Mouse (Mus musculus) embryonic facial prominence, embryonic 10.5 days (tissue): Measurements from ENCODE around the gene Gdf11. TPM values are rescaled to one million over a fixed set of nuclear protein-coding genes. Genes with fewer than 3 reads are reported as not detected.
A peak's percentile ranks its signal among the peaks of the same experiment; 100 is the strongest.

Source experiments
- DNase-seq: peaks from one replicate; pipeline ENCODE4 v3.0.0-alpha.2; 2017; ENCODE audit warnings: low spot score
- H3K27ac ChIP-seq: fragments of 300-500 bp; sonication (generic); replicated peaks from 2 replicates; pipeline ENCODE4 v1.5.1; 2016; ENCODE audit warnings: mild to moderate bottlenecking
- H3K27me3 ChIP-seq: fragments of 300-500 bp; sonication (generic); replicated peaks from 2 replicates; pipeline ENCODE4 v1.6.1; 2016; ENCODE audit warnings: low read depth, mild to moderate bottlenecking; ENCODE audit not compliant: poor library complexity, severe bottlenecking
- H3K36me3 ChIP-seq: fragments of 300-500 bp; sonication (generic); replicated peaks from 2 replicates; pipeline ENCODE4 v1.6.1; 2016; ENCODE audit warnings: mild to moderate bottlenecking, moderate library complexity
- H3K4me1 ChIP-seq: fragments of 300-500 bp; sonication (generic); 2 replicates; pipeline ENCODE4 v1.6.1; 2016
- H3K4me3 ChIP-seq: fragments of 300-500 bp; sonication (generic); 2 replicates; pipeline ENCODE4 v1.5.1; 2016; ENCODE audit warnings: mild to moderate bottlenecking, moderate library complexity
- H3K9me3 ChIP-seq: fragments of 300-500 bp; sonication (generic); 2 replicates; pipeline ENCODE4 v1.6.1; 2016; ENCODE audit warnings: mild to moderate bottlenecking
- WGBS: fragments of 180-500 bp; shearing (Covaris S2); methylation state at CpG from one replicate; pipeline ENCODE4 v1.1.7; 2016; 5-methylcytosine and 5-hydroxymethylcytosine counted together
- polyA plus RNA-seq: library from polyadenylated mRNA; unstranded; fragments of >200 nt; fragmentation: Nextera tagmentation; extraction: Ambion mirVana; gene quantifications from 2 replicates; pipeline ENCODE4 v1.2.1, GENCODE M21; 2016

Gene Gdf11
- polyA plus RNA-seq, 1 experiment from 2014 or later, result 11.8 TPM

DNA sequence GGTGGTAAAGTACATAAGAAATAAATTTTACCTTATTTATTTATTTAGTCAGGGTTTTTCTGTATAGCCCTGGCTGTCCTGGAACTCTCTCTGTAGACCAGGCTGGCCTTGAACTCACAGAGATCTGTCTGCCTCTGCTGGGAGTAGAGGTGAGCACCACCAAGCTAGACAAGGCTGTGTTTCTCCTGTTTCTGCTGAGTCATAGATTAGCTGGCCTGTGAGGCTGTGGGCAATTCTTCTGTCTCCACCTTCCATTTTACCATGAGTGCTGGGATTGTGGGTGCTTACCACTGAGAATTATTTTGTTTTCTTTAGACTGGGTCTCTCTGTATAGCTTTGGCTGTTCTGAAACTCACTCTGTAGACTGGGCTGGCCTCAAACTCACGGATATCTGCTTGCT lies 9.9 kb upstream of the Gdf11 start:
- DNase-seq, result no peak
- Histone ChIP-seq H3K4me3 (no peak overlapping the region), H3K27me3 (peaks cover 16% of the 10 kb centered on the region), H3K36me3 (no peaks in the 10 kb centered on the region), H3K27ac (no peak overlapping the region), H3K4me1 (peaks cover 14% of the 10 kb centered on the region), H3K9me3 (no peaks in the 10 kb centered on the region)
- WGBS, result 76% methylated on average over 1 of the region's 1 CpGs

DNA sequence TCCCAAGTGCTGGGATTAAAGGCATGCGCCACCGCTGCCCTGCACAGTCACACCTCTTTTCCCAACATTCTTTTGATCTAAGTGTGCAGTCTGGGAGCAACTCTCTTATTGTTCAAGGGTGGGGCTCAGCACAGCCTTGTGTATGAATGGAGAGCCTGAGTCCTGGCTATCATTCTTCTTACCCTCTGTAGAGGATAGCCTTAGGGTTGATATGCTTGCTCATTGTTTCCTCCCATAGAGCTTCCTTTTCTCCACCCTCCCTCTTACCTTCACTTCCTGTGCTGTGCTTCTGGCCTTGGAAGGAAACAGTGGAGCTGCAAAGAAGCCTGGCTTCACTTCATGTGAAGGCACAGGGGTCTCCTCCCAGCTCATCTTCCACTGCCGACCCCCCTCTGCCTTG lies 9.2 kb upstream of the Gdf11 start, which contains the start of gene Cd63:
Cd63 (plus strand) TSS at position 292 of the 400 bp plus-strand sequence.
- Histone ChIP-seq H3K27ac (no peak within 1 kb of the TSS), H3K9me3 (no peaks in the 10 kb centered on the region), H3K4me3 (no peak within 1 kb of the TSS), H3K4me1 (peaks cover 21% of the 10 kb centered on the region), H3K36me3 (no peaks in the 10 kb centered on the region), H3K27me3 (peaks cover 23% of the 10 kb centered on the region)
- WGBS, result 86% methylated on average over 3 of the region's 3 CpGs
- no peak for DNase-seq

DNA sequence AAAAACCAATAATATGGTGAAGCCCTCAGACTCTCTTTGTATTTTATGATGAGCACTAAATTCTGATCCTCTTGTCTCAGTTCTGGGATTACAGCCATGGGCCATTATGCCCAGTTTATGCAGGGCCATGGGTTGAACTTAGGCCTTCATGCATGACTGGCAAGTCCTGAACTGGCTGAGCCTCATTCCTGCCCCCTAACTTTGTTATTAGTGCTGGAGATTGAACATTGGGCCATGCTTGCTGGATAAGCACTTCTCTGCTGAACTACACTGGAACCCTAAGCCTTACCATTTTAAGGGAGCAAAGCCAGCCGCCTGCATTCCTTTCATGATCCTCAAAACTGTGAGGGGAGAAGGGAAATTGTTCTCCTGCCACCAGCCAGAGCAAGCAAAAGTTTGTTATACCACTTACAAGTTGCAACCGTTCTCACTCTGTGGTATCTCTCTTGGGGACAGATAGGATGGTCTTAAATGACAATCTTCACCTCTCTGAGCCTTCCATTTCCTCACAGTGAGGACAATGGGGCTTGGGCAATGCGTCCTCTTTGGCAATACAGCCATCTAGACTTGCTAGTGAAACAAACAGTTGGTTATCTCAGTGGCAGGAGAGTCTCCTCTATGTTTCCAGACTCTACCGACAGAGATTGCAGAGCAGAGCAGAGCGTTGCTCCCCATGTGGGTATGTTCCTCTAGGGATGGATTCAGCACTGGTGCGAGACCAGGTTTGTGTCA lies 8.4 kb upstream of the Gdf11 start:
- no peak for DNase-seq
- 82% methylated on average over 6 of the region's 6 CpGs for WGBS

DNA sequence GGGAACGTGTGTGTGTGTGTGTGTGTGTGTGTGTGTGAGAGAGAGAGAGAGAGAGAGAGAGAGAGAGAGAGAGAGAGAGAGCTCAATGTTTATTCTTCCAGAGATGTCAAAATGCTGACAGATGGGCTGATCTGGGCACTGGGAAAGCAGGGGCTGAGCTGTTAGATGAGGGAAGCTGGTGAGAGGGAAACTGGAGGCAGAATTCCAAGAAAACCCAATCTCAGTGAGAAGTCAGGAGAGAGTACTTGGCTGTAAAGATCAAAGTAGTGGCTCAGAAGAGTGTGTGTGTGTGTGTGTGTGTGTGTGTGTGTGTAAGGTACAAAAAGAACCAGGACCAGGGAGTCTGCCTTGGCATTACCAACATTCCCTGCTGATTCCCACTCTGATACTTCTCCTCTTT lies 6.0 kb upstream of the Gdf11 start:
- Histone ChIP-seq H3K27ac (no peak overlapping the region), H3K4me1 (peaks cover 30% of the 10 kb centered on the region), H3K36me3 (no peaks in the 10 kb centered on the region), H3K4me3 (no peak overlapping the region), H3K27me3 (peaks cover 50% of the 10 kb centered on the region), H3K9me3 (no peaks in the 10 kb centered on the region)
- no peak for DNase-seq
- WGBS, result 28% methylated on average over 1 of the region's 1 CpGs

More for the DNA sequence above, 8.4 kb upstream of the Gdf11 start:
- Histone ChIP-seq H3K9me3 (no peaks in the 10 kb centered on the region), H3K4me1 (peaks cover 24% of the 10 kb centered on the region), H3K27me3 (peaks cover 27% of the 10 kb centered on the region), H3K36me3 (no peaks in the 10 kb centered on the region), H3K4me3 (no peak overlapping the region), H3K27ac (no peak overlapping the region)

DNA sequence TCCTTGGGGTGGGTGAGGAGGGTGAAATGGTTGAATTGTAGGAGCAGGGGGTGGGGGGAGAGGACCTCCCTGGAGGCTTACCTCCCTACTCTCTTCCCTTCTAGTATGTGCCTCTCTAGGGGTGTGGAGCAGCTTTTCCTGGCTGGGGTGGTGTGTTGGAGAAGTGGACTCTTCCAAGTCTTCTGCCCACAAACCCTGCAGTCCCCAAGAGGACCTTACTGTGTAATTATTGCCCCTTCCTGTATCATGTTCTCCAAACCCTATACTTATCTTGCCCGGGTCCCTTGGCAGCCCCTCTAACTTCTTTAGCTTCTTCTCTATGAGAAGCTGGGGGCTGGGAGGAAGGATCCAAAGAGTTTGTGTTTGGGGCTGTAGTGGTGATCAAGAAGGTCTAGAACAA lies 5.3 kb upstream of the Gdf11 start:
- Histone ChIP-seq H3K36me3 (no peaks in the 10 kb centered on the region), H3K9me3 (no peaks in the 10 kb centered on the region), H3K27ac (no peak overlapping the region), H3K27me3 (peaks cover 50% of the 10 kb centered on the region), H3K4me3 (0 out of 2 replicates have a peak overlapping the region, but pooled peaks have one; percentile 31), H3K4me1 (peaks cover 35% of the 10 kb centered on the region)
- 29% methylated on average over 1 of the region's 1 CpGs for WGBS
- DNase-seq, result no peak

DNA sequence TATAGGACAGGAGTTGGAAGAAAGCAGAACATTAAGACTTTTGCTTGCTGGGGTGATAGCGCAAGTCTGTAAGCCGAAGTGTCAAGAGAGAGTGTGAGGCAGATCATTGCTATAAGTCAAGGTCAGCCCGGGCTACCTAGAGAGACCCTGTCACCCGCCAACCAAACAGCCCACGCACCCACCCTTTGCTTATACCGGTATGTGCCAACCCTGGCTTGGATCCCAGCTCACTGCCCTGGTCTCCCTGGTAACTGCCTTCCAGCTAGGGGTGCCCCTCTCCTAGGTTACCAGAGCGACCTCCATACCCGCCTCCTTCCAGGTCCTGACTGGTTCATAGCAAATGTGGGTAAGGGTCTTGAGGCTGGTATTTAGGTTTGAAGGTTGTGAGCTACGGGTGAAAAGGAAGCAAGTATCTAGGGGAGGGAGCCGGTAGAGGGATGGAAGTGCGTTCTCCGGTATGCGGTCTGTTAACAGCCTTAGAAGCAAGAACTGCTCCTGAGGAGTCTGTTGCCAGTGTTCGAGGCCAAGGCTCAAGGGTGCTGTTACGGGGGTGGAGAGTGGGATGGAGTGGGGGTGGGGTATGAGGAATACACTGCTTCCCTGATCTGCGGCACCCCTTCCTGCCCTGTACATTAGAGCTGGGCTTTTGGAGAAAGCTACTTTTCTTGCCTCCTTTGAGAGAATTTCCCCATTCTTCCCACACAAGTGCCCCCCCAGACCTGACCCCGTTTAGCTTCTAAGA lies 4.6 kb upstream of the Gdf11 start:
- H3K27ac ChIP-seq, result no peak overlapping the region
- DNase-seq, result peak; percentile 30
- WGBS, result 4% methylated on average over 17 of the region's 17 CpGs
- H3K9me3 ChIP-seq, result no peaks in the 10 kb centered on the region
- H3K36me3 ChIP-seq, result no peaks in the 10 kb centered on the region
- peaks cover 35% of the 10 kb centered on the region for H3K4me1 ChIP-seq
- H3K27me3 ChIP-seq, result peaks cover 50% of the 10 kb centered on the region
- peak overlapping the region; percentile 31 for H3K4me3 ChIP-seq

DNA sequence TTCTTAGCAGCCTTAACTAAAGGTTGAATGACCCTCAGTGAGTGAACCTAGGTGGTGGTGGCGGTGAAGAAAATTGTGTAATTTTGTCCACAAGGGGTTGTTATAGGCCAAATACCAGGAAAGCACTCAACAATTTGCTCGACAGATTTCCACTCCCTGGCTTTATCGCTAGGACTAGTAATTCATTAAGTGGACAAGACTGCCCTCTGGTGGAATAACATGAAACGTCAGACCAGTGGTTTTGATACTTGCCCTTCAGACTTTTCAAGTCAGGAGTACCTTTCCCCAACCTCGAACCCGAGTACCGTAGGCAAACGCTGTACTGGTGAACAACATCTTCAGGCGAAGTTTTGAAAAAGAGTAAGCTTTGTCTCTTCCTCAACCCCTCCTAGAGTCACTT lies 3.9 kb upstream of the Gdf11 start:
- under 1% methylated on average over 9 of the region's 9 CpGs for WGBS
- peaks cover 50% of the 10 kb centered on the region for H3K27me3 ChIP-seq
- peak overlapping the region; percentile 31 for H3K4me3 ChIP-seq
- DNase-seq, result peak; percentile 79
- H3K27ac ChIP-seq, result no peak overlapping the region
- H3K9me3 ChIP-seq, result no peaks in the 10 kb centered on the region
- no peaks in the 10 kb centered on the region for H3K36me3 ChIP-seq
- peaks cover 39% of the 10 kb centered on the region for H3K4me1 ChIP-seq

DNA sequence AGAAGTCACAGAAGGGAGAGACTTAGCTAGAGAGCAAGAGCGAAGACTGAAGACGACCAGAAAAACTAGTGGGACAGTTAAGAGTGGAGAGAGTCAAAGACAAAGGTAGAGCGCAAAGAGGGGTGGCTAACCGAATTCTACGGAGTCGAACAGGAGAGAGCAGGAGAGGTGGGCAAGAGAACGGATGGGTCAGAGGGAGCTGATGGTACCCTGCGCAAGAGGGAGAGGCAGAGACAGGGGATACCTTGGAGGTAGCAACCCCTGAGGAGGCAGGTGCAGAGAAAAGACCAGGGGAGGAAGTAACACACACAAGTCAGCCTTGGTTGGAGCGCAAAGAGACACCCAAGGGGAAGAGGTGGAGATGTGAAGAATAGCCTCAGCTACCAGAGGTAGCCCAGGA lies 728 bp upstream of the Gdf11 start:
- peaks cover 65% of the 10 kb centered on the region for H3K4me1 ChIP-seq
- peaks cover 43% of the 10 kb centered on the region for H3K27me3 ChIP-seq
- H3K4me3 ChIP-seq, result peak overlapping the region; percentile 89
- WGBS, result 1% methylated on average over 9 of the region's 9 CpGs
- no peaks in the 10 kb centered on the region for H3K9me3 ChIP-seq
- peaks cover 9% of the 10 kb centered on the region for H3K36me3 ChIP-seq
- peak overlapping the region; percentile 93 for H3K27ac ChIP-seq
- DNase-seq, result peak; percentile 48

DNA sequence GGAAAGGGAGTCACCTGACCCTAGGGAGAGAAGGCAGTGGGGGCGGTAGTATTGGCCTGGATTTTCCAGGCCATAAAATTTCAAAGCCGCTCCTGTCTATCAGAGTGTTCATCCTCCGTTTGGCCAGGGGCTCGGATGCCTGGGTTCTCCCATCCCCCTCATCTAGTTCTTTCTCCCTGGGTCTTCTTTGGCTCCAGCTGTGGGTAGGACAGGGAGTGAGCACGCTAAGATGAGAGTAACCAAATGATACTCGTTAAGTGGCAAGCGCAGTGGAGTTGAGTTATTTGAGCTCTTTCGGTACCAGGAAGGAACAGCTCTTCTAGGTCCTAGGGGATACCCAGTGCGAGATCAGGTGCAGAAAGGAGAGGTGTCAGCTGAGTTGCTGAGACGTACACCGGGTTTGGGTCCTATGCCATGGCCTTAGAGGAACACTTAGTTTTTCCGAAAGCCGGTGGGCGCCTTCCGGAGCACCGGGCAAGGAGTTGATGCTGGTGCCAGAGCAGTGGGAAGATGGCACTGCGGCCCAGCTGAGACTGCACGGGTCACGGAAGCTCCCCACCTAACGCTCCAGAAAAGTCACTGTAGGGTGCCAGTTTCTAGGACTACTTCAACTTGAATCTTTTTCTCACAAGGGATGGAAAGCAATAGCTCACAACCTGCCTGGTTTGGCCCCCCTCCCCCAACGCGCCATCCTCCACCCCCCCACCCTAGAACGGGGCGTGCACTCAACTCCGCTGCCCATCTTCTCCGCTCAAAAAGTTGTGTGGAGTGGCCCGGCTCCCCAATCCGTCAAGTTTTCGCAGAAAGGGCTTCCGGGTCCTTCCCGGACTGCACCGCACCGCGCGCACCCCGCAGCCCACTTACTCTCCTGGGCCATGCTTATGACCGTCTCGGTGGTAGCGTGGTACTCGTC lies 879 bp downstream of the Gdf11 start:
- Histone ChIP-seq H3K27ac (peak overlapping the region; percentile 93), H3K4me1 (peaks cover 64% of the 10 kb centered on the region), H3K27me3 (peaks cover 26% of the 10 kb centered on the region), H3K9me3 (no peaks in the 10 kb centered on the region), H3K4me3 (peak overlapping the region; percentile 89), H3K36me3 (peaks cover 25% of the 10 kb centered on the region)
- peak; percentile 48 for DNase-seq
- under 1% methylated on average over 40 of the region's 40 CpGs for WGBS

DNA sequence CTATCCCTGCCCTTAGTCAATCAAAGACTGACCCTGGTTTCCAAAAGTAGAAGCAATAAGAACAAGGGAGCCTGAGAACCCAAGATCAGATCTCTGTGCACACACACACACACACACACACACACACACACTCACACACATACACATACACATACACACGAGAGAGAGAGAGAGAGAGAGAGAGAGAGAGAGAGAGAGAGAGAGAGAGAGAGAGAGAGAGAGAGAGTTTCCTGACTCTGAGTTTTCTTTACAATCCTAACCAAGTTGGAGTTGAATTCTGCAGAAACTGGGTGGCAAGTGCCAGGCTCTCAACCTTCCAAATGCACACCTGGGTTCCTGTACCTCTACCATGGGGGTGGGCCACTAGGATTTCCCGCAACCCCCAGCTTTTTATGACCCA lies 1.7 kb downstream of the Gdf11 start:
- H3K9me3 ChIP-seq, result no peaks in the 10 kb centered on the region
- H3K27me3 ChIP-seq, result peaks cover 22% of the 10 kb centered on the region
- peaks cover 66% of the 10 kb centered on the region for H3K4me1 ChIP-seq
- peak overlapping the region; percentile 93 for H3K27ac ChIP-seq
- DNase-seq, result no peak
- WGBS, result 2% methylated on average over 2 of the region's 2 CpGs
- peaks cover 33% of the 10 kb centered on the region for H3K36me3 ChIP-seq
- H3K4me3 ChIP-seq, result peak overlapping the region; percentile 89

DNA sequence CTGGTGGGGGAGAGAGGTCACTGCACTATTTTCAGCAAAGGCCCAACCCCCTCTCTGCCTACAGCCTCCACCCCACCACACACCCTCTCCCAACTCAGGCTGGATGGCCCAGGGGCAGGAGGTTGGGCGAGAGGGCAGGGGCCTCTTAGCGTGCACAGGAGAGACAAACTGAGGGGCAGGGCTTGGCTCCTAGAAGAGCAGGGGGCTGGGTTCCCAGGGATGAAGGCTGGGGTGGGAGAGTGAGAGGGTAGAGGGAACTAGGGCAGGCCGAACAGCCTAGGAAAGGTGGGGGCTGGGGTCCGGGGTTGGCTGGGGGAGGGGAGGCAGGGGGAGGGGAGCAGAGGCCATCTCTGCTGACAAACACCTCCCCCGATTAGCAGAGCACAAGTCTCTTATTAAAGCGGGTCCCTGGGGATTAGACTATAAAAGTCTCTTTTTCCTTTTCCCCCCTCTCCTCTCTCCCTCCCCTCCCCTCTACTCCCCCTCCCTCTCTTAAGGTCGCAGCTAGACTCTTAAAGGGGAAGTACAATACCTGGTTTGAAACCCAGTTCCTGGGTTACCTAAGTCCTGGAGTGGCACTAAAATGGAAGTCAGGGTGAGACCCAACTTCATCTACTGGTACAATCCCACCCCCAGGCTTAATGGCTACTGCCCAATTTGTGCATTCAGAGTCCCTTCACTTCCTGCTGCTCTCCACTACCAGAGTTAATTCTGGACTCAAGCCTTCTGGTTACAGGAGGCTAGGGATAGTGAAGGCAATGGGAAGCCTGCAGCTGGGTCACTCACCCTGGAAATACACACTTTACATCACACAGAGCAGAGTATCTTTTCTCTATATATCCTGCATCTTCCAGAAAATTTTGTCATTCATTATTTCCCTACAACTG lies 2.3 kb downstream of the Gdf11 start:
- Histone ChIP-seq H3K9me3 (no peaks in the 10 kb centered on the region), H3K36me3 (peaks cover 40% of the 10 kb centered on the region), H3K4me1 (peaks cover 70% of the 10 kb centered on the region), H3K27ac (peak overlapping the region; percentile 93), H3K4me3 (peak overlapping the region; percentile 89), H3K27me3 (peaks cover 16% of the 10 kb centered on the region)
- peak; percentile 91 for DNase-seq
- 1% methylated on average over 7 of the region's 7 CpGs for WGBS
